Mouse (Mus musculus) stomach, embryonic 16.5 days (tissue): ENCODE data around the gene A230072I06Rik. TPM values are rescaled to one million over a fixed set of nuclear protein-coding genes. Genes with fewer than 3 reads are reported as not detected.
A peak's percentile ranks its signal among the peaks of the same experiment; 100 is the strongest.

Experiments
- ATAC-seq: fragments of 200-750 bp; cut with Nextera tagmentation; 2 replicates; pipeline ENCODE4 v1.8.0; 2017; ENCODE audit warnings: moderate number of reproducible peaks, moderate TSS enrichment; ENCODE audit not compliant: insufficient read depth, low FRiP score
- H3K27ac ChIP-seq: fragments of 300-500 bp; sonication (generic); 2 replicates; pipeline ENCODE4 v1.5.1; 2014; ENCODE audit warnings: low read length
- H3K27me3 ChIP-seq: fragments of 300-500 bp; sonication (generic); 2 replicates; pipeline ENCODE4 v1.6.1; 2014; ENCODE audit warnings: low read length, control low read depth, mixed read lengths; ENCODE audit not compliant: control insufficient read depth, insufficient read depth
- H3K36me3 ChIP-seq: fragments of 300-500 bp; sonication (generic); 2 replicates; pipeline ENCODE4 v1.6.1; 2014; ENCODE audit warnings: low read length; ENCODE audit not compliant: control insufficient read depth, insufficient read depth
- H3K4me1 ChIP-seq: fragments of 300-500 bp; sonication (generic); 2 replicates; pipeline ENCODE4 v1.6.1; 2014; ENCODE audit warnings: low read length, control low read depth, mixed read lengths; ENCODE audit not compliant: control insufficient read depth, insufficient read depth
- H3K4me2 ChIP-seq: fragments of 300-500 bp; sonication (generic); 2 replicates; pipeline ENCODE4 v1.6.1; 2014; ENCODE audit warnings: low read depth, low read length, mixed read lengths
- H3K4me3 ChIP-seq: fragments of 300-500 bp; sonication (generic); replicated peaks from 2 replicates; pipeline ENCODE4 v1.5.1; 2014; ENCODE audit warnings: mild to moderate bottlenecking, low read length
- H3K9ac ChIP-seq: fragments of 300-500 bp; sonication (generic); 2 replicates; pipeline ENCODE4 v1.6.1; 2014; ENCODE audit warnings: low read length
- H3K9me3 ChIP-seq: fragments of 300-500 bp; sonication (generic); replicated peaks from 2 replicates; pipeline ENCODE4 v1.6.1; 2016; ENCODE audit warnings: low read length, control low read depth; ENCODE audit not compliant: control insufficient read depth
- WGBS: fragments of 180-500 bp; shearing (Covaris S2); extraction: QIAGEN DNeasy Blood & Tissue Kit; methylation state at CpG from one replicate; pipeline ENCODE4 v1.1.7; 2014; 5-methylcytosine and 5-hydroxymethylcytosine counted together
- polyA plus RNA-seq: library from polyadenylated mRNA; unstranded; fragments of >200 nt; fragmentation: Nextera tagmentation; extraction: Ambion mirVana; gene quantifications from 2 replicates; pipeline ENCODE4 v1.2.1, GENCODE M21; 2015

Gene A230072I06Rik
- polyA plus RNA-seq, 1 experiment from 2014 or later, result 0.09 TPM

GRCm38 (mm10) chr8:12267863-12268262 is 10.8 kb upstream of the A230072I06Rik start:
- WGBS, result 60% methylated on average over 5 of the region's 5 CpGs
- no peaks in the 10 kb centered on the region for H3K4me1 ChIP-seq
- ATAC-seq, result no peak

GRCm38 (mm10) chr8:12268306-12268829 is 10.3 kb upstream of the A230072I06Rik start:
- Histone ChIP-seq H3K9ac (no peak overlapping the region), H3K27me3 (no peaks in the 10 kb centered on the region), H3K4me1 (no peaks in the 10 kb centered on the region), H3K36me3 (no peaks in the 10 kb centered on the region), H3K4me3 (no peak overlapping the region), H3K27ac (no peak overlapping the region), H3K9me3 (no peaks in the 10 kb centered on the region), H3K4me2 (no peak overlapping the region)
- 57% methylated on average over 14 of the region's 14 CpGs for WGBS
- no peak for ATAC-seq

More at GRCm38 (mm10) chr8:12267863-12268262, 10.8 kb upstream of the A230072I06Rik start:
- no peaks in the 10 kb centered on the region for H3K9me3 ChIP-seq
- H3K27ac ChIP-seq, result no peak overlapping the region
- no peaks in the 10 kb centered on the region for H3K27me3 ChIP-seq
- no peak overlapping the region for H3K4me3 ChIP-seq
- H3K36me3 ChIP-seq, result no peaks in the 10 kb centered on the region
- no peak overlapping the region for H3K9ac ChIP-seq
- H3K4me2 ChIP-seq, result no peak overlapping the region

GRCm38 (mm10) chr8:12279482-12280192 is 1.0 kb downstream of the A230072I06Rik start:
- Histone ChIP-seq H3K4me3 (no peak overlapping the region), H3K4me2 (no peak overlapping the region), H3K36me3 (no peaks in the 10 kb centered on the region), H3K4me1 (peaks cover 12% of the 10 kb centered on the region; the same call in 1 of the 2 replicates), H3K9ac (peak overlapping the region; percentile 36; the same call in 1 of the 2 replicates), H3K9me3 (no peaks in the 10 kb centered on the region), H3K27me3 (no peaks in the 10 kb centered on the region), H3K27ac (peak overlapping the region; percentile 43; the same call in 1 of the 2 replicates)
- peak; percentile 37; the same call in 1 of the 2 replicates for ATAC-seq
- WGBS, result 36% methylated on average over 13 of the region's 13 CpGs

GRCm38 (mm10) chr8:12282128-12282527 is 3.5 kb downstream of the A230072I06Rik start:
- Histone ChIP-seq H3K4me2 (no peak overlapping the region), H3K27me3 (no peaks in the 10 kb centered on the region), H3K4me1 (peaks cover 12% of the 10 kb centered on the region; the same call in 1 of the 2 replicates), H3K4me3 (no peak overlapping the region), H3K27ac (no peak overlapping the region), H3K36me3 (no peaks in the 10 kb centered on the region), H3K9me3 (no peaks in the 10 kb centered on the region), H3K9ac (no peak overlapping the region)
- WGBS, result 77% methylated on average over 22 of the region's 22 CpGs
- no peak for ATAC-seq

- no peaks in the 10 kb centered on the region for H3K9me3 ChIP-seq
- H3K36me3 ChIP-seq, result no peaks in the 10 kb centered on the region
- no peak overlapping the region for H3K9ac ChIP-seq
- no peak overlapping the region for H3K27ac ChIP-seq
- no peaks in the 10 kb centered on the region for H3K27me3 ChIP-seq
- H3K4me1 ChIP-seq, result no peaks in the 10 kb centered on the region
- ATAC-seq, result no peak
- H3K4me2 ChIP-seq, result no peak overlapping the region
- no peak overlapping the region for H3K4me3 ChIP-seq
These were observed 11.9 kb downstream of the A230072I06Rik start for GRCm38 (mm10) chr8:12290551-12290950.

- Histone ChIP-seq H3K4me3 (no peak overlapping the region), H3K4me2 (no peak overlapping the region), H3K36me3 (no peaks in the 10 kb centered on the region), H3K27ac (no peak overlapping the region), H3K4me1 (no peaks in the 10 kb centered on the region), H3K9me3 (no peaks in the 10 kb centered on the region), H3K9ac (no peak overlapping the region), H3K27me3 (no peaks in the 10 kb centered on the region)
- ATAC-seq, result no peak
- 62% methylated on average over 10 of the region's 10 CpGs for WGBS
These were observed 19.8 kb downstream of the A230072I06Rik start for GRCm38 (mm10) chr8:12298326-12298950.

GRCm38 (mm10) chr8:12301998-12302397 is 23.4 kb downstream of the A230072I06Rik start:
- 79% methylated on average over 14 of the region's 14 CpGs for WGBS
- H3K9ac ChIP-seq, result no peak overlapping the region
- H3K4me2 ChIP-seq, result no peak overlapping the region
- no peaks in the 10 kb centered on the region for H3K9me3 ChIP-seq
- H3K36me3 ChIP-seq, result no peaks in the 10 kb centered on the region
- H3K4me3 ChIP-seq, result no peak overlapping the region
- ATAC-seq, result no peak
- H3K4me1 ChIP-seq, result no peaks in the 10 kb centered on the region
- no peaks in the 10 kb centered on the region for H3K27me3 ChIP-seq
- H3K27ac ChIP-seq, result no peak overlapping the region

- Histone ChIP-seq H3K36me3 (no peaks in the 10 kb centered on the region), H3K4me3 (no peak overlapping the region), H3K27ac (no peak overlapping the region), H3K4me1 (peaks cover 8% of the 10 kb centered on the region), H3K9me3 (no peaks in the 10 kb centered on the region), H3K9ac (no peak overlapping the region), H3K27me3 (peaks cover 4% of the 10 kb centered on the region), H3K4me2 (no peak overlapping the region)
- no peak for ATAC-seq
- WGBS, result 33% methylated on average over 16 of the region's 16 CpGs
These were observed 34.5 kb downstream of the A230072I06Rik start for GRCm38 (mm10) chr8:12312975-12313734.

- peaks cover 7% of the 10 kb centered on the region for H3K27me3 ChIP-seq
- no peak overlapping the region for H3K27ac ChIP-seq
- no peaks in the 10 kb centered on the region for H3K9me3 ChIP-seq
- no peaks in the 10 kb centered on the region for H3K36me3 ChIP-seq
- 62% methylated on average over 11 of the region's 11 CpGs for WGBS
- peaks cover 8% of the 10 kb centered on the region for H3K4me1 ChIP-seq
- H3K9ac ChIP-seq, result no peak overlapping the region
- ATAC-seq, result no peak
- H3K4me2 ChIP-seq, result no peak overlapping the region
- no peak overlapping the region for H3K4me3 ChIP-seq
These were observed 35.6 kb downstream of the A230072I06Rik start for GRCm38 (mm10) chr8:12314258-12314657.
